Mouse (Mus musculus): ENCODE data around the gene Trmt10c. TPM values are rescaled to one million over a fixed set of nuclear protein-coding genes. Genes with fewer than 3 reads are reported as not detected.

The Trmt10c gene
- total RNA-seq (2014; rRNA removed; ENCODE audit: low replicate concordance), result 8.8 and 20.5 TPM in 2 replicates
- polyA plus RNA-seq (2015; fragmentation: Nextera tagmentation; extraction: Ambion mirVana), result 19.9 and 21.0 TPM in 2 replicates

DNA sequence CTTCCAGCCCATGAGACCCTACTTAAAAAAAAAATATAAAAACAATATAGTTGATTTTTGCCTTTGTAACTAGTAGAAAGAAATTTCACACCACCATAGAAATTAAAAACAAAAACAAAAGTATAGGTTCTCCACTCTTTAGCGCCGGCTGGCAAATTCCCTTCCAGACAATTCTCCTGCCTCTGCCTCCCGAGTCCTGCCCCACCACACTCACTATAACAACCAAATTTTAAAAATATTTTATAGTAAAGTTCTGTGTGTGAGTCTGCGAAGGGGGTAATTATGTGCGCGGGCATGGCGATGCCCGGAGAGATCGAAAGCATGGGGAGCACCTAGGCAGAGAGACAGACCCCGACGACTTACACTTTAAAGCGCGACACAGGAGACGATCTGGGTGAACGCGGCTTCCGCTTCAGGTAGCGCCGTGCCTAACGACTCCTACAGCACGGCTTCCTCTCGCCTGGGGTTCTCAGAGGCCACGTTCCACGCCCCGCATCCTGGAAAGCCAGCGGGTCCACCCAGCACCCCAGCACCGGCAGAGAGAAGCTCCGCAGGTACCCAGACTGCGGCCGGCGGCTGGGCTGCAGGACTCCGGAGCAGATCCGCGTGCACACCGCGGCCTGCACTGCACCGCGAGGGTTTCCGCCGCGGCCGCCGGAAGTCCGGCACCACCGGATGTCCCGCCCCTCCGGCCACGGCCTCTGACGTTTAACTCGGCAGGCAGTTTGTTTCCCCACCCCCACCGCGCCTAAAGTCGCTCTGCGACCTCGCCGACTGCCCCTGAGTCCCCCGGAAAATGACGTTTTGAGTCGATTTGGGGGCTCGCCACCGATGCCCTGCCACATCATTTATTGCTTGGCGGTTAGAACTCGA is at the start of gene Trmt10c:
Trmt10c (minus strand) TSS at position 682 of the 873 bp plus-strand sequence.
- Histone ChIP-seq H3K4me2 (ENCODE audit: low read depth, low read length) (peak within 1 kb of the TSS; percentile 64), H3K9ac (replicated peaks; ENCODE audit: low read depth, low read length) (peak within 1 kb of the TSS; percentile 80), H3K4me1 (ENCODE audit: control insufficient read depth, insufficient read depth) (peaks cover 9% of the 10 kb centered on the region), H3K27me3 (ENCODE audit: control insufficient read depth, insufficient read depth, low read length) (no peaks in the 10 kb centered on the region), H3K27ac (ENCODE audit: low read depth) (peak within 1 kb of the TSS; percentile 91), H3K4me3 (ENCODE audit: low read depth, low read length) (peak within 1 kb of the TSS; percentile 85), H3K9me3 (replicated peaks; ENCODE audit: control insufficient read depth, low read length) (no peaks in the 10 kb centered on the region), H3K36me3 (replicated peaks; ENCODE audit: control insufficient read depth, insufficient read depth, low read length) (peaks cover 23% of the 10 kb centered on the region)
- ATAC-seq (ENCODE audit: insufficient read depth, low read depth), result peak; percentile 100
- peak; percentile 92 for DNase-seq (ENCODE audit: low spot score)
- under 1% methylated on average over 63 of the region's 63 CpGs for WGBS
- TF ChIP-seq EP300 (IDR thresholded peaks at IDR 0.05; ENCODE audit: low read depth) (peak; percentile 73), CTCF (IDR thresholded peaks at IDR 0.05; ENCODE audit: low read depth) (no peak)

- no peak overlapping the region for H3K4me3 ChIP-seq (ENCODE audit: low read depth, low read length)
- H3K9me3 ChIP-seq (replicated peaks; ENCODE audit: control insufficient read depth, low read length), result no peaks in the 10 kb centered on the region
- H3K9ac ChIP-seq (replicated peaks; ENCODE audit: low read depth, low read length), result no peak overlapping the region
- TF ChIP-seq CTCF (IDR thresholded peaks at IDR 0.05; ENCODE audit: low read depth) (no peak), EP300 (IDR thresholded peaks at IDR 0.05; ENCODE audit: low read depth) (no peak)
- no peaks in the 10 kb centered on the region for H3K36me3 ChIP-seq (replicated peaks; ENCODE audit: control insufficient read depth, insufficient read depth, low read length)
- H3K27me3 ChIP-seq (ENCODE audit: control insufficient read depth, insufficient read depth, low read length), result no peaks in the 10 kb centered on the region
- ATAC-seq (ENCODE audit: insufficient read depth, low read depth) (no peak), DNase-seq (ENCODE audit: low spot score) (no peak)
- no peak overlapping the region for H3K27ac ChIP-seq (ENCODE audit: low read depth)
- H3K4me2 ChIP-seq (ENCODE audit: low read depth, low read length), result no peak overlapping the region
- H3K4me1 ChIP-seq (ENCODE audit: control insufficient read depth, insufficient read depth), result no peaks in the 10 kb centered on the region
- 94% methylated on average over 2 of the region's 2 CpGs for WGBS
Measured at GRCm38 (mm10) chr16:56086336-56086735, 48.7 kb upstream of the Trmt10c start.

- TF ChIP-seq CTCF (IDR thresholded peaks at IDR 0.05; ENCODE audit: low read depth), result no peak
- WGBS, result 79% methylated on average over 4 of the region's 4 CpGs
- no peak for DNase-seq (ENCODE audit: low spot score)
- Histone ChIP-seq H3K36me3 (replicated peaks; ENCODE audit: control insufficient read depth, insufficient read depth, low read length) (no peaks in the 10 kb centered on the region), H3K9me3 (replicated peaks; ENCODE audit: control insufficient read depth, low read length) (no peaks in the 10 kb centered on the region), H3K9ac (replicated peaks; ENCODE audit: low read depth, low read length) (no peak overlapping the region), H3K27ac (ENCODE audit: low read depth) (no peak overlapping the region), H3K4me3 (ENCODE audit: low read depth, low read length) (no peak overlapping the region), H3K4me1 (ENCODE audit: control insufficient read depth, insufficient read depth) (no peaks in the 10 kb centered on the region), H3K27me3 (ENCODE audit: control insufficient read depth, insufficient read depth, low read length) (no peaks in the 10 kb centered on the region), H3K4me2 (ENCODE audit: low read depth, low read length) (no peak overlapping the region)
- no peak for ATAC-seq (ENCODE audit: insufficient read depth, low read depth)
Measured at GRCm38 (mm10) chr16:56081691-56082090, 44.1 kb upstream of the Trmt10c start.

GRCm38 (mm10) chr16:56079419-56079818 is 41.8 kb upstream of the Trmt10c start:
- DNase-seq (ENCODE audit: low spot score) (no peak), ATAC-seq (ENCODE audit: insufficient read depth, low read depth) (no peak)
- TF ChIP-seq EP300 (IDR thresholded peaks at IDR 0.05; ENCODE audit: low read depth) (no peak), CTCF (IDR thresholded peaks at IDR 0.05; ENCODE audit: low read depth) (no peak)
- Histone ChIP-seq H3K36me3 (replicated peaks; ENCODE audit: control insufficient read depth, insufficient read depth, low read length) (no peaks in the 10 kb centered on the region), H3K4me1 (ENCODE audit: control insufficient read depth, insufficient read depth) (peaks cover 7% of the 10 kb centered on the region; the same call in 1 of the 2 replicates), H3K27ac (ENCODE audit: low read depth) (no peak overlapping the region), H3K9ac (replicated peaks; ENCODE audit: low read depth, low read length) (no peak overlapping the region), H3K4me3 (ENCODE audit: low read depth, low read length) (no peak overlapping the region), H3K4me2 (ENCODE audit: low read depth, low read length) (no peak overlapping the region), H3K9me3 (replicated peaks; ENCODE audit: control insufficient read depth, low read length) (no peaks in the 10 kb centered on the region), H3K27me3 (ENCODE audit: control insufficient read depth, insufficient read depth, low read length) (no peaks in the 10 kb centered on the region)
- WGBS, result 85% methylated on average over 1 of the region's 1 CpGs

DNA sequence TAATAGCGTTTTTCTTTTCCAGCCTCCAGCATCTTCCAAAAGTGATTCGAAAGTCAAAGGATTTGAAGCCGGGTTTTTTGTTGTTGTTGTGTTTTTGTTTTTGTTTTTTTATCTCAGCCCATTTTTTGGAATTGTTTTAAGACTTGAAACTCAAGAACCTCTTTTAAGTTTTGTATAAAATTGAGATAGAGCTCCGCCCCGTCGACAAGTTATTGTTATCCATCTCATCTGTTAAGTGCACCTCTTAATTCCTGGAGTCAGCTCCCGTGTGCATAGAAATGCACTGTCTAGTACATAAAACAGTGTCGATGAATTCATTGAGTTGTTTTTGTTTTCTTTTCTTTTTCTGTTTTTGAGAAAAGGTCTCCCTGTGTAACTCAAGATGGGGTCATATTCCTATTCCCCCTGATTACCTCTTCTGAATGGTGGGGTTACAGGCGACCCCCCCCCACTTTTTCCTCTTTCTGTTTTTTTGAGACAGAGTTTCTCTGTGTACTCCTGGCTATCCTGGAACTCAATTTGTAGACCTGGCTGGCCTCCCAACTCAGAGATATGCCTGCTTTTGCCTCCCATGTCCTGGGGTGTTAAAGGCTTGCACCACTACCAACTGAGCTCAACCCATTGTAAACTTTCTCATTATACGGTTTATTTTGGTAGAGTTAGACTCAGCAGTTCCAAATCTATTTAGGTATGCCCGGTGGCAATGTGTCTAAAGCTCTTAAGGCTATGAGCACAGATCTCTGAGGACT is 38.7 kb upstream of the Trmt10c start:
- peak overlapping the region; percentile 64 for H3K4me2 ChIP-seq (ENCODE audit: low read depth, low read length)
- H3K4me1 ChIP-seq (ENCODE audit: control insufficient read depth, insufficient read depth), result peaks cover 7% of the 10 kb centered on the region; the same call in 1 of the 2 replicates
- TF ChIP-seq EP300 (IDR thresholded peaks at IDR 0.05; ENCODE audit: low read depth), result no peak
- no peak for TF ChIP-seq CTCF (IDR thresholded peaks at IDR 0.05; ENCODE audit: low read depth)
- H3K27ac ChIP-seq (ENCODE audit: low read depth), result peak overlapping the region; percentile 90
- H3K4me3 ChIP-seq (ENCODE audit: low read depth, low read length), result peak overlapping the region; percentile 82
- no peaks in the 10 kb centered on the region for H3K36me3 ChIP-seq (replicated peaks; ENCODE audit: control insufficient read depth, insufficient read depth, low read length)
- H3K27me3 ChIP-seq (ENCODE audit: control insufficient read depth, insufficient read depth, low read length), result no peaks in the 10 kb centered on the region
- ATAC-seq (ENCODE audit: insufficient read depth, low read depth) (no peak), DNase-seq (ENCODE audit: low spot score) (no peak)
- peak overlapping the region; percentile 76 for H3K9ac ChIP-seq (replicated peaks; ENCODE audit: low read depth, low read length)
- no peaks in the 10 kb centered on the region for H3K9me3 ChIP-seq (replicated peaks; ENCODE audit: control insufficient read depth, low read length)
- 10% methylated on average over 11 of the region's 11 CpGs for WGBS
